Mouse (Mus musculus) heart, embryonic 12.5 days (tissue): ENCODE measurements at regions not wholly inside any gene's neighbourhood (a gene's known extent, or its start where the extent isn't known, plus 50 kb on each side); places are given as distances from the start of the nearest gene placed in this dataset.

Source experiments
- ATAC-seq: fragments of 200-750 bp; cut with Nextera tagmentation; 2 replicates; pipeline ENCODE4 v1.8.0; 2017; ENCODE audit warnings: moderate TSS enrichment, moderate library complexity; ENCODE audit not compliant: insufficient number of reproducible peaks, low FRiP score
- H3K27ac ChIP-seq: fragments of 300-500 bp; sonication (generic); 2 replicates; pipeline ENCODE4 v1.5.1; 2016; ENCODE audit warnings: mild to moderate bottlenecking, moderate library complexity; ENCODE audit not compliant: poor library complexity, severe bottlenecking
- H3K27me3 ChIP-seq: fragments of 300-500 bp; sonication (generic); replicated peaks from 2 replicates; pipeline ENCODE4 v1.6.1; 2016; ENCODE audit warnings: mild to moderate bottlenecking, moderate library complexity
- H3K36me3 ChIP-seq: fragments of 300-500 bp; sonication (generic); 2 replicates; pipeline ENCODE4 v1.6.1; 2016; ENCODE audit warnings: mild to moderate bottlenecking, moderate library complexity
- H3K4me1 ChIP-seq: fragments of 300-500 bp; sonication (generic); replicated peaks from 2 replicates; pipeline ENCODE4 v1.6.1; 2016; ENCODE audit warnings: mild to moderate bottlenecking
- H3K4me2 ChIP-seq: fragments of 300-500 bp; sonication (generic); 2 replicates; pipeline ENCODE4 v1.6.1; 2016; ENCODE audit warnings: mild to moderate bottlenecking, moderate library complexity
- H3K4me3 ChIP-seq: fragments of 300-500 bp; sonication (generic); 2 replicates; pipeline ENCODE4 v1.5.1; 2016; ENCODE audit warnings: mild to moderate bottlenecking
- H3K9ac ChIP-seq: fragments of 300-500 bp; sonication (generic); 2 replicates; pipeline ENCODE4 v1.6.1; 2016; ENCODE audit warnings: mild to moderate bottlenecking, moderate library complexity
- H3K9me3 ChIP-seq: fragments of 300-500 bp; sonication (generic); replicated peaks from 2 replicates; pipeline ENCODE4 v1.6.1; 2016; ENCODE audit warnings: mild to moderate bottlenecking, moderate library complexity
- WGBS: fragments of 180-500 bp; shearing (Covaris S2); methylation state at CpG from one replicate; pipeline ENCODE4 v1.1.7; 2016; 5-methylcytosine and 5-hydroxymethylcytosine counted together

GRCm38 (mm10) chr19:26510887-26511286, 94.0 kb upstream of the Smarca2 start:
- Histone ChIP-seq H3K36me3 (no peaks in the 10 kb centered on the region), H3K4me3 (no peak overlapping the region), H3K9ac (no peak overlapping the region), H3K4me2 (no peak overlapping the region), H3K4me1 (no peaks in the 10 kb centered on the region), H3K27ac (no peak overlapping the region), H3K27me3 (no peaks in the 10 kb centered on the region), H3K9me3 (no peaks in the 10 kb centered on the region)
- WGBS, result 87% methylated on average over 3 of the region's 3 CpGs
- ATAC-seq, result no peak

DNA sequence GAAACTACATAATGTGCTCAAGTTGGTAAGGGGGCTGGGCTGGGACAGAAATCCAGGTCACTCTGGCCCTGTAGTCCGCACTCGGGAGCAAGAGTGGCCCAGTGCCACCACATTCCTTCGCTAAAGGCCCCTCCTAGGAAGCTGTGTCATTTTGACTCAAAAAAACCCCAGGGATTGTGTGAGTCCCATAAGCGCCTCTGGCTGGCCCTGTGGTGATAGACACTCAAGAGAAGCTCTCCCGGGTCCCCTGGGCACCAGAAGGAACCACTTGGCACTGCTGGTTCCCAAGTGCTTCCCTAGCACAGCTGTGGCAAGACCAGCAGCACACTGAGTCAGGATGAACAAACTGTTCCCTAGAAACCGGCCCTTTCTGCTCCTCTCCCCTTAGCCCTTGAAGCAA, 93.1 kb upstream of the Smarca2 start:
- Histone ChIP-seq H3K9me3 (no peaks in the 10 kb centered on the region), H3K4me3 (no peak overlapping the region), H3K4me2 (no peak overlapping the region), H3K27ac (no peak overlapping the region), H3K9ac (no peak overlapping the region), H3K36me3 (no peaks in the 10 kb centered on the region), H3K27me3 (no peaks in the 10 kb centered on the region), H3K4me1 (no peaks in the 10 kb centered on the region)
- no peak for ATAC-seq
- 74% methylated on average over 6 of the region's 6 CpGs for WGBS

DNA sequence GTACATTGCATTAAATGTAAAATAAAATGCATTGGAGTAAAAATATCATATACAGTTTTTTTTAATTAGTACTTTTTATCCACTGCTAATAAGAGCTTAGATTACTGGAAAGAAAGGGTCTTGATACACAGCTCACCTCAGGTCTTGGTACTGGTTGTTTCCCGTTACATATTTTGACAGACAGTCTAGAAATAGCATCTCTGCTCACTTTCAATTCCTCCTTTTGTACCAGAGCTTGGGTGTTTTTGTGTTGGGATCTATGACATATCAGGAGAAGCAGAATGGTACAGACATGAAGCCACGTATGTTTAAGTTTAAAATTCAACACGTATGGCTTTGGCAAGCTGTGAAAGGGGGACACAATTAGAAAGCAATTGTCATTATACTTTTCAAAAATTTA, 80.3 kb upstream of the Smarca2 start:
- WGBS, result 74% methylated on average over 3 of the region's 3 CpGs
- Histone ChIP-seq H3K4me3 (no peak overlapping the region), H3K9ac (no peak overlapping the region), H3K27ac (no peak overlapping the region), H3K9me3 (no peaks in the 10 kb centered on the region), H3K36me3 (no peaks in the 10 kb centered on the region), H3K4me1 (no peaks in the 10 kb centered on the region), H3K4me2 (no peak overlapping the region), H3K27me3 (no peaks in the 10 kb centered on the region)
- ATAC-seq, result no peak

DNA sequence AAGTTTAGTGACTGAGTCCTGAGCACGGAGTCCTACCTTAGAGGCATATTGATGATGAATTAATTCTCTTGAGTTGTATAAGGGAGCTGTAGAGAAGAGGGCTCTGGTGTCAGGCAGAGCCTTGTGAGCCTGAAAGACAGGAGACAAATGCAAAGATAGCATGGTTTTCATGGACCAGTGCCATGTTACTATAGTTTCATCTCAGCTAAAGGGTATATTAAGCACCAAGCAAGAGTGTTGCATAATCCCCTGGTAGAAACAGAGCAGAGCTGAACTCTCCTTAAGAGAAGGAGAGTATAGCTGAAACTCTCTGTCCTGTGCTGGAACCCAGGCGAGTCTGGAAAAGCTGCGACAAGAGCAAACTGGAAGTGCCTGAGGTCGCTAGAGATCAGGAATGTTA, 73.5 kb upstream of the Smarca2 start:
- no peaks in the 10 kb centered on the region for H3K27me3 ChIP-seq
- WGBS, result 75% methylated on average over 4 of the region's 4 CpGs
- no peaks in the 10 kb centered on the region for H3K9me3 ChIP-seq
- no peak for ATAC-seq
- no peak overlapping the region for H3K4me3 ChIP-seq
- H3K9ac ChIP-seq, result no peak overlapping the region
- H3K36me3 ChIP-seq, result no peaks in the 10 kb centered on the region
- no peak overlapping the region for H3K27ac ChIP-seq
- H3K4me2 ChIP-seq, result no peak overlapping the region
- H3K4me1 ChIP-seq, result no peaks in the 10 kb centered on the region

- H3K4me3 ChIP-seq, result no peak overlapping the region
- H3K27me3 ChIP-seq, result no peaks in the 10 kb centered on the region
- H3K36me3 ChIP-seq, result no peaks in the 10 kb centered on the region
- H3K27ac ChIP-seq, result no peak overlapping the region
- H3K4me2 ChIP-seq, result no peak overlapping the region
- 49% methylated on average over 6 of the region's 6 CpGs for WGBS
- H3K9ac ChIP-seq, result no peak overlapping the region
- no peaks in the 10 kb centered on the region for H3K4me1 ChIP-seq
- H3K9me3 ChIP-seq, result no peaks in the 10 kb centered on the region
- ATAC-seq, result no peak
These were observed 72.3 kb upstream of the Smarca2 start for GRCm38 (mm10) chr19:26532509-26532908.

DNA sequence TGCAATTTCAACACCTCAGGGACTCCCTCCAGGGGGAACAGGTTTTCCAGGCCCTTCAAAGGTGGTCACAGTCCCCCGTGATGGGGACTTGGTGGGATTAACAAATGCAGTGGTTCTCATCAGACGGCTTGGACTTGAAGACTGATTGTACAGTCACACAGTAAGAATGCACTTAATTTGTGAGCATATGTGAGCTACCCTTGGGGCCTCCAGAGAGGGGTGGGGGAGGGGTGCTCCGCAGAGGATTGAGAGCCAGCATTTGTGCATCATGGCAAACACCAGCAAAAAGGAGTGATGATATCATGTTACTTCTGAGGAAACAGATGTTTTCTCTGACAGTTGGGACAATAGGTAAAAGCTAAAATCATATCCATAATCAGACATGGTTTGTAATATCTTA, 59.2 kb upstream of the Smarca2 start:
- H3K27ac ChIP-seq, result no peak overlapping the region
- H3K4me1 ChIP-seq, result no peaks in the 10 kb centered on the region
- ATAC-seq, result no peak
- H3K27me3 ChIP-seq, result no peaks in the 10 kb centered on the region
- no peak overlapping the region for H3K4me2 ChIP-seq
- 0 out of 2 replicates have a peak, but pooled peaks cover 5% of the 10 kb centered on the region for H3K9me3 ChIP-seq
- 47% methylated on average over 3 of the region's 3 CpGs for WGBS
- H3K9ac ChIP-seq, result no peak overlapping the region
- H3K4me3 ChIP-seq, result no peak overlapping the region
- H3K36me3 ChIP-seq, result no peaks in the 10 kb centered on the region

GRCm38 (mm10) chr19:26547522-26547921, 57.3 kb upstream of the Smarca2 start:
- Histone ChIP-seq H3K9ac (no peak overlapping the region), H3K27ac (no peak overlapping the region), H3K4me3 (no peak overlapping the region), H3K27me3 (no peaks in the 10 kb centered on the region), H3K4me2 (no peak overlapping the region), H3K9me3 (no peaks in the 10 kb centered on the region), H3K4me1 (peaks cover 4% of the 10 kb centered on the region; the same call in 1 of the 2 replicates), H3K36me3 (no peaks in the 10 kb centered on the region)
- ATAC-seq, result no peak
- 88% methylated on average over 6 of the region's 6 CpGs for WGBS

GRCm38 (mm10) chr19:26548562-26549270, 56.1 kb upstream of the Smarca2 start:
- Histone ChIP-seq H3K4me2 (no peak overlapping the region), H3K4me3 (no peak overlapping the region), H3K9ac (no peak overlapping the region), H3K9me3 (no peaks in the 10 kb centered on the region), H3K36me3 (no peaks in the 10 kb centered on the region), H3K4me1 (peaks cover 8% of the 10 kb centered on the region; the same call in 1 of the 2 replicates), H3K27me3 (no peaks in the 10 kb centered on the region), H3K27ac (no peak overlapping the region)
- ATAC-seq, result no peak
- WGBS, result 75% methylated on average over 14 of the region's 14 CpGs

- Histone ChIP-seq H3K4me3 (no peak overlapping the region), H3K27ac (no peak overlapping the region), H3K36me3 (no peaks in the 10 kb centered on the region), H3K9ac (no peak overlapping the region), H3K9me3 (no peaks in the 10 kb centered on the region), H3K4me2 (no peak overlapping the region), H3K4me1 (peaks cover 10% of the 10 kb centered on the region; the same call in 1 of the 2 replicates), H3K27me3 (no peaks in the 10 kb centered on the region)
- WGBS, result 49% methylated on average over 5 of the region's 5 CpGs
- ATAC-seq, result no peak
These were observed 54.6 kb upstream of the Smarca2 start for GRCm38 (mm10) chr19:26550299-26550698.
